Mouse (Mus musculus): ENCODE measurements around the gene Gtf3a. TPM values are rescaled to one million over a fixed set of nuclear protein-coding genes. Genes with fewer than 3 reads are reported as not detected.
A peak's percentile ranks its signal among the peaks of the same experiment; 100 is the strongest.

Gene Gtf3a
- polyA plus RNA-seq, 1 experiment, result 55.2 TPM

- no peak for DNase-seq (ENCODE audit: extremely low spot score in 1 of 2, low spot score in 1 of 2)
Observed at GRCm38 (mm10) chr5:146973858-146974780, 25.7 kb downstream of the Gtf3a start.

- no peak for DNase-seq (ENCODE audit: extremely low spot score in 1 of 2, low spot score in 1 of 2)
Observed at GRCm38 (mm10) chr5:146974781-146975123, 26.3 kb downstream of the Gtf3a start.

- no peak for DNase-seq (ENCODE audit: extremely low spot score in 1 of 2, low spot score in 1 of 2)
Observed at GRCm38 (mm10) chr5:146981376-146981775, 32.9 kb downstream of the Gtf3a start.

- peak in 1 of 2 experiments; percentile 78 for DNase-seq (ENCODE audit: extremely low spot score in 1 of 2, low spot score in 1 of 2)
Observed at GRCm38 (mm10) chr5:146983216-146983615, 34.8 kb downstream of the Gtf3a start.

GRCm38 (mm10) chr5:146985725-146986433, 37.4 kb downstream of the Gtf3a start:
- no peak for DNase-seq (ENCODE audit: extremely low spot score in 1 of 2, low spot score in 1 of 2)

GRCm38 (mm10) chr5:146987588-146987987, 39.1 kb downstream of the Gtf3a start:
- no peak for DNase-seq (ENCODE audit: extremely low spot score in 1 of 2, low spot score in 1 of 2)

GRCm38 (mm10) chr5:146989051-146989450, 40.6 kb downstream of the Gtf3a start:
- DNase-seq (ENCODE audit: extremely low spot score in 1 of 2, low spot score in 1 of 2), result no peak

GRCm38 (mm10) chr5:146993509-146993908, 45.1 kb downstream of the Gtf3a start:
- no peak for DNase-seq (ENCODE audit: extremely low spot score in 1 of 2, low spot score in 1 of 2)

GRCm38 (mm10) chr5:146994973-146995372, 46.5 kb downstream of the Gtf3a start:
- no peak for DNase-seq (ENCODE audit: extremely low spot score in 1 of 2, low spot score in 1 of 2)

GRCm38 (mm10) chr5:146996812-146997211, 48.4 kb downstream of the Gtf3a start:
- DNase-seq (ENCODE audit: extremely low spot score in 1 of 2, low spot score in 1 of 2), result no peak

GRCm38 (mm10) chr5:146998802-146999201, 50.3 kb downstream of the Gtf3a start:
- no peak for DNase-seq (ENCODE audit: extremely low spot score in 1 of 2, low spot score in 1 of 2)

- DNase-seq (ENCODE audit: extremely low spot score in 1 of 2, low spot score in 1 of 2), result no peak
Observed at GRCm38 (mm10) chr5:147001312-147001711, 52.9 kb downstream of the Gtf3a start.

- no peak for DNase-seq (ENCODE audit: extremely low spot score in 1 of 2, low spot score in 1 of 2)
Observed at GRCm38 (mm10) chr5:147003303-147003702, 54.8 kb downstream of the Gtf3a start.

Other genes starting within 250 kb of the Gtf3a start
- 33.9 and 35.9 TPM in 2 replicates for gene Usp12, start 153.7 kb upstream of the Gtf3a start, polyA plus RNA-seq (2012; rRNA removed)
- gene Rpl21, start 115.8 kb upstream of the Gtf3a start, polyA plus RNA-seq (2012; rRNA removed), result 452 and 463 TPM in 2 replicates
- 6.2 and 6.9 TPM in 2 replicates for gene Rasl11a, start 103.6 kb upstream of the Gtf3a start, polyA plus RNA-seq (2012; rRNA removed)
- gene Mtif3, start 15.1 kb downstream of the Gtf3a start, polyA plus RNA-seq (2012; rRNA removed), result 22.0 and 22.7 TPM in 2 replicates
- gene Lnx2, start 127.9 kb downstream of the Gtf3a start, polyA plus RNA-seq (2012; rRNA removed), result 7.6 and 10.5 TPM in 2 replicates
- 76.4 and 76.5 TPM in 2 replicates for gene Polr1d, start 128.4 kb downstream of the Gtf3a start, polyA plus RNA-seq (2012; rRNA removed)
- 0.74 and 0.86 TPM in 2 replicates for gene Gsx1, start 240.0 kb downstream of the Gtf3a start, polyA plus RNA-seq (2012; rRNA removed)

Data from frontal cortex, adult 2 months (tissue).